Mouse (Mus musculus): ENCODE results near the gene Cldn4. TPM values are rescaled to one million over a fixed set of nuclear protein-coding genes. Genes with fewer than 3 reads are reported as not detected.
A peak's percentile ranks its signal among the peaks of the same experiment; 100 is the strongest.

Cldn4 gene
- total RNA-seq, 1 experiment: 150 TPM

DNA sequence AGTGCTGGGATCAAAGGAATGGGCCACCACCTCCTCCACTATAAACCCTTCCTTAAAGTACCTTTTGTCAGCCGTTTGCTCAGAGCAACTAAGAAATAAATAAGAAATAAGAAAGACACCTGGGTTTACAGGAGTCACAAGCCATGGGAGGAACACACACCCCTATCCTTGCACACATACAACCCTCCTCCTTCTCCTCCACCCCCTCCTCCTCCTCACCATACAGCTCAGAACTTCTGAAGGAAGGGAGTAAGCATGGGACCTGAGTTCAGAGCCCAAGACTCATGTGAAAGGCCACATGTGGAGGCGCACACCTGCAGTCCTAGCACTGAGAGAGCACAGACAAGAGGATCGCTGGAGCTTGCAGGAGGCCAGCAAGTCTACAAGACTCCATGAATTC lies 33.4 kb downstream of the Cldn4 start:
- in situ Hi-C loops (cut with MboI; ENCODE audit: low sequenced_read_pairs in 2 of 2, unreplicated experiment in 2 of 2): no loop called here
- DNase-seq (ENCODE audit: low read depth, low spot score): no peak
- no peak for TF ChIP-seq MAFK (IDR thresholded peaks at IDR 0.05; ENCODE audit: insufficient read depth, low read depth, low read length)
- TF ChIP-seq ZNF384 (IDR thresholded peaks at IDR 0.05; ENCODE audit: low read depth, low read length): no peak
- no peak for TF ChIP-seq HCFC1 (IDR thresholded peaks at IDR 0.05; ENCODE audit: borderline replicate concordance, insufficient read depth, low read length)
- TF ChIP-seq CHD2 (IDR thresholded peaks at IDR 0.05; ENCODE audit: low read depth, low read length): no peak
- no peak for TF ChIP-seq ZC3H11A (IDR thresholded peaks at IDR 0.05; ENCODE audit: borderline replicate concordance, low read depth, low read length)
- Histone ChIP-seq H3K4me1 (ENCODE audit: control insufficient read depth in 2 of 2, insufficient read depth in 2 of 2, low read length in 2 of 2, poor library complexity in 1 of 2) (peaks cover 2 to 4% of the 10 kb centered on the region in 2 experiments; a peak in 2 of 4 replicates), H3K27ac (ENCODE audit: insufficient read depth, low read depth, low read length, poor library complexity, severe bottlenecking) (no peak overlapping the region), H3K4me3 (ENCODE audit: insufficient read depth in 1 of 2, low read depth in 1 of 2, low read length in 2 of 2, poor library complexity in 1 of 2, severe bottlenecking in 1 of 2) (no peak overlapping the region), H3K9ac (ENCODE audit: insufficient read depth, low read depth, low read length, poor library complexity, severe bottlenecking) (no peak overlapping the region), H3K9me3 (ENCODE audit: control insufficient read depth, insufficient read depth, low read depth, low read length) (no peaks in the 10 kb centered on the region), H3K36me3 (ENCODE audit: control insufficient read depth, insufficient read depth, low read length, poor library complexity, severe bottlenecking) (no peaks in the 10 kb centered on the region)

DNA sequence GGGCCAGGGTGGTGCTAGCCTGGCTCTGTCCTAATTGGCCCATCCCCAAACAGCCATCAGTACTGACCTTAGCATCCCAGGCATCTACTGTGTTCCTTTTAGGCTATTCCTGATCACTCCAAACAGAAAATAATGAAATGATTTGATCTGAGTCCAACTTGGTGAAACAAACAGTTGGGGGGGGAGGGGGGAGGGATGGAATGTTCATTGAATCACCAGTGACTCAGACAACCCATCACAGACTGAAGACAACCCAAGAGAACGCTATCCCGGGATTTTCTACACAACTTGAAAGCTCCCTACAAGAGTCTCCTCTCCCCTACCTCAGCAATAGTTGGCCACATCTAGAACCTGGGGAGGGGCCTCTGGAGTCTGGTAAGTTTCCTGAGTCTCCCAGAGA lies 34.8 kb downstream of the Cldn4 start:
- no peak overlapping the region for H3K27ac ChIP-seq (ENCODE audit: insufficient read depth, low read depth, low read length, poor library complexity, severe bottlenecking)
- H3K9me3 ChIP-seq (ENCODE audit: control insufficient read depth, insufficient read depth, low read depth, low read length): no peaks in the 10 kb centered on the region
- peaks cover 0 to 3% of the 10 kb centered on the region in 2 experiments; a peak in 1 of 4 replicates for H3K4me1 ChIP-seq (ENCODE audit: control insufficient read depth in 2 of 2, insufficient read depth in 2 of 2, low read length in 2 of 2, poor library complexity in 1 of 2)
- DNase-seq (ENCODE audit: low read depth, low spot score): no peak
- in situ Hi-C loops (cut with MboI; ENCODE audit: low sequenced_read_pairs in 2 of 2, unreplicated experiment in 2 of 2): no loop called here
- no peak overlapping the region for H3K4me3 ChIP-seq (ENCODE audit: insufficient read depth in 1 of 2, low read depth in 1 of 2, low read length in 2 of 2, poor library complexity in 1 of 2, severe bottlenecking in 1 of 2)
- no peaks in the 10 kb centered on the region for H3K36me3 ChIP-seq (ENCODE audit: control insufficient read depth, insufficient read depth, low read length, poor library complexity, severe bottlenecking)
- no peak overlapping the region for H3K9ac ChIP-seq (ENCODE audit: insufficient read depth, low read depth, low read length, poor library complexity, severe bottlenecking)
- TF ChIP-seq ZNF384 (IDR thresholded peaks at IDR 0.05; ENCODE audit: low read depth, low read length): no peak

DNA sequence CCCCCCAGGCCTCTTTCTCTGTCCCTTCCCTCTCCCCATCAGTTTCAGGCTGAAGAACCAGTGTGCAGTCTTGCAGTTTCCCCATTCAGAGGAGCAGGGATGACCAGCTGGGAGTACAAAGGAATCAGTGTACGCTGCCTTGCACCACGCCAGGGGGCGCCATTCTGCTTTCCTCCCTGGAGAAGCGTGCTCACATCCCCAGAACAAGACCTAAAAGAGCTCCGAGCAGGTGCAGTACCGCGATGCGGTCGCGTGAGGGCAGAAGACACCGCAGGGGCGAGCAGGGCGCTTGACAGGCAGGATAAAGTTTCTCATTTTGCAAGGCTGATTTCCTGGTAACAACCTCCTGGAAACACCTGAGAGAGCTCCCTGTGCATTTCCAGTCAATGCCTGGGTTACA lies 39.6 kb downstream of the Cldn4 start:
- Histone ChIP-seq H3K27ac (ENCODE audit: insufficient read depth, low read depth, low read length, poor library complexity, severe bottlenecking) (no peak overlapping the region), H3K9me3 (ENCODE audit: control insufficient read depth, insufficient read depth, low read depth, low read length) (no peaks in the 10 kb centered on the region), H3K4me1 (ENCODE audit: control insufficient read depth in 2 of 2, insufficient read depth in 2 of 2, low read length in 2 of 2, poor library complexity in 1 of 2) (peaks cover 0 to 3% of the 10 kb centered on the region in 2 experiments; a peak in 1 of 4 replicates), H3K36me3 (ENCODE audit: control insufficient read depth, insufficient read depth, low read length, poor library complexity, severe bottlenecking) (no peaks in the 10 kb centered on the region), H3K4me3 (ENCODE audit: insufficient read depth in 1 of 2, low read depth in 1 of 2, low read length in 2 of 2, poor library complexity in 1 of 2, severe bottlenecking in 1 of 2) (no peak overlapping the region), H3K9ac (ENCODE audit: insufficient read depth, low read depth, low read length, poor library complexity, severe bottlenecking) (no peak overlapping the region)
- in situ Hi-C loops (cut with MboI; ENCODE audit: low sequenced_read_pairs in 2 of 2, unreplicated experiment in 2 of 2): no loop called here
- peak; percentile 94 for DNase-seq (ENCODE audit: low read depth, low spot score)
- peak; percentile 40; the same call in 1 of the 2 replicates for TF ChIP-seq HCFC1 (IDR thresholded peaks at IDR 0.05; ENCODE audit: borderline replicate concordance, insufficient read depth, low read length)
- TF ChIP-seq MAFK (IDR thresholded peaks at IDR 0.05; ENCODE audit: insufficient read depth, low read depth, low read length): no peak
- peak; percentile 99 for TF ChIP-seq ZC3H11A (IDR thresholded peaks at IDR 0.05; ENCODE audit: borderline replicate concordance, low read depth, low read length)
- TF ChIP-seq ZNF384 (IDR thresholded peaks at IDR 0.05; ENCODE audit: low read depth, low read length): no peak
- no peak for TF ChIP-seq CHD2 (IDR thresholded peaks at IDR 0.05; ENCODE audit: low read depth, low read length)

DNA sequence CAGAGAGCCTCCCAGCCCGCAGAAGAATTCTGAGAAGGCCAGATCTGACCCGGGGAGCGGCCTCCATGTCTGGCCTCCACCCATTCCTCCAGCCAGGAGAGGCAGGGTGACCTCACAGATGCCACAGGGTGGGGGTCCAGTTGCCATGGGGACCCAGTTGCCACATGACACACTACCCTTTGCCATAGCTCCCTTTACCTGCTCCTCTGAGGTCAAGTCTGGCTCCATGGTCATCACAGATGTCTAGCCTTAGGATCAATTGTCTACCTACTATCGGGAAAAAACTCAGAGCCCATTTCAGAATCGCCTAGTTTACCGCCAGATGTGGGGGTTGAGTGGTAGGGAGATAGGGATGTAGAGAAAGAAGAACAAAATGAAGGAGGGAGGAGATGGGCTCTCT lies 40.1 kb downstream of the Cldn4 start, which contains the start of gene Tmem270:
Gene Tmem270 (minus strand): TSS at position 101 of the 400 bp plus-strand sequence.
- Histone ChIP-seq H3K9me3 (ENCODE audit: control insufficient read depth, insufficient read depth, low read depth, low read length) (no peaks in the 10 kb centered on the region), H3K27ac (ENCODE audit: insufficient read depth, low read depth, low read length, poor library complexity, severe bottlenecking) (no peak within 1 kb of the TSS), H3K4me1 (ENCODE audit: control insufficient read depth in 2 of 2, insufficient read depth in 2 of 2, low read length in 2 of 2, poor library complexity in 1 of 2) (peaks cover 0 to 3% of the 10 kb centered on the region in 2 experiments; a peak in 1 of 4 replicates), H3K4me3 (ENCODE audit: insufficient read depth in 1 of 2, low read depth in 1 of 2, low read length in 2 of 2, poor library complexity in 1 of 2, severe bottlenecking in 1 of 2) (no peak within 1 kb of the TSS), H3K36me3 (ENCODE audit: control insufficient read depth, insufficient read depth, low read length, poor library complexity, severe bottlenecking) (no peaks in the 10 kb centered on the region), H3K9ac (ENCODE audit: insufficient read depth, low read depth, low read length, poor library complexity, severe bottlenecking) (no peak within 1 kb of the TSS)
- TF ChIP-seq ZNF384 (IDR thresholded peaks at IDR 0.05; ENCODE audit: low read depth, low read length) (no peak), CHD2 (IDR thresholded peaks at IDR 0.05; ENCODE audit: low read depth, low read length) (no peak), ZC3H11A (IDR thresholded peaks at IDR 0.05; ENCODE audit: borderline replicate concordance, low read depth, low read length) (no peak), MAFK (IDR thresholded peaks at IDR 0.05; ENCODE audit: insufficient read depth, low read depth, low read length) (no peak), HCFC1 (IDR thresholded peaks at IDR 0.05; ENCODE audit: borderline replicate concordance, insufficient read depth, low read length) (no peak)
- in situ Hi-C loops (cut with MboI; ENCODE audit: low sequenced_read_pairs in 2 of 2, unreplicated experiment in 2 of 2): no loop called here
- DNase-seq (ENCODE audit: low read depth, low spot score): no peak

DNA sequence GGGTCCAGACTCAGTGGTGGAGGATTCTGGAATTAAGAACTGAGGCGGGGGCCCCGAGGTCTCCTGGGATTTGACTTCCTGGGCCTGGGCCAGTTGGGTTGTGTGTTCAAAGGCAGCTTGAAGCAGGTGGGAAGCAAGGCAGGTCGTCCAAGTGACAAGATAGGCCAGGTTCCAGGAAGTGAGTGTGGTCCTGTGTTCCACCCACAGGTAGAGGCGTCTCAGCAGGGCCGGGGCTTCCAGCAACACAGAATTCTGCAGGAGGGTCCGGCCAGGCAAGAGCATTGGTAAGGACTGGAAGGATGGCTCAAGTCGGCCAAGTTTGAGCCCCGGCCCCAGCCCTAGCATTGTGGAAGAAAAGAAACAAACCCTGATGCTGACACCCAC lies 45.1 kb downstream of the Cldn4 start:
- no peak overlapping the region for H3K9ac ChIP-seq (ENCODE audit: insufficient read depth, low read depth, low read length, poor library complexity, severe bottlenecking)
- in situ Hi-C loops (cut with MboI; ENCODE audit: low sequenced_read_pairs in 2 of 2, unreplicated experiment in 2 of 2): no loop called here
- H3K9me3 ChIP-seq (ENCODE audit: control insufficient read depth, insufficient read depth, low read depth, low read length): no peaks in the 10 kb centered on the region
- no peak overlapping the region for H3K4me3 ChIP-seq (ENCODE audit: insufficient read depth in 1 of 2, low read depth in 1 of 2, low read length in 2 of 2, poor library complexity in 1 of 2, severe bottlenecking in 1 of 2)
- H3K27ac ChIP-seq (ENCODE audit: insufficient read depth, low read depth, low read length, poor library complexity, severe bottlenecking): no peak overlapping the region
- H3K36me3 ChIP-seq (ENCODE audit: control insufficient read depth, insufficient read depth, low read length, poor library complexity, severe bottlenecking): no peaks in the 10 kb centered on the region
- no peak for TF ChIP-seq ZC3H11A (IDR thresholded peaks at IDR 0.05; ENCODE audit: borderline replicate concordance, low read depth, low read length)
- no peak for TF ChIP-seq HCFC1 (IDR thresholded peaks at IDR 0.05; ENCODE audit: borderline replicate concordance, insufficient read depth, low read length)
- TF ChIP-seq MAFK (IDR thresholded peaks at IDR 0.05; ENCODE audit: insufficient read depth, low read depth, low read length): no peak
- TF ChIP-seq CHD2 (IDR thresholded peaks at IDR 0.05; ENCODE audit: low read depth, low read length): no peak
- H3K4me1 ChIP-seq (ENCODE audit: control insufficient read depth in 2 of 2, insufficient read depth in 2 of 2, low read length in 2 of 2, poor library complexity in 1 of 2): 0 out of 4 replicates have a peak, but pooled peaks cover 0 to 4% of the 10 kb centered on the region in 2 experiments
- no peak for DNase-seq (ENCODE audit: low read depth, low spot score)

Data from ES-E14 (cell line).